7 mouse cellular contexts compared by ENCODE assay signal in genomic region chr4:59437990-59438854, GRCm38 (mm10). TPM values are rescaled to one million over a fixed set of nuclear protein-coding genes. Genes with fewer than 3 reads are reported as not detected.
DNase-seq lines count a peak whose midpoint lies in the region; ATAC-seq lines count a peak whose summit lies in the region.

Gene Susd1, minus strand, starts transcription at chr4:59438633.

- H3K9ac ChIP-seq in embryonic facial prominence, embryonic 13.5 days, result peak within 1 kb of the TSS; percentile 83
- peak within 1 kb of the TSS; percentile 65 for H3K9ac ChIP-seq in limb, embryonic 15.5 days
- H3K9ac ChIP-seq in midbrain, embryonic 15.5 days, result peak within 1 kb of the TSS; percentile 62

- peaks cover 11% of the 10 kb centered on the region for H3K4me1 ChIP-seq in embryonic facial prominence, embryonic 13.5 days
- H3K4me1 ChIP-seq in limb, embryonic 15.5 days, result peaks cover 10% of the 10 kb centered on the region
- H3K4me1 ChIP-seq in midbrain, embryonic 15.5 days, result peaks cover 9% of the 10 kb centered on the region

- H3K4me3 ChIP-seq in embryonic facial prominence, embryonic 13.5 days, result peak within 1 kb of the TSS; percentile 68
- peak within 1 kb of the TSS; percentile 62 for H3K4me3 ChIP-seq in limb, embryonic 15.5 days
- H3K4me3 ChIP-seq in midbrain, embryonic 15.5 days, result peak within 1 kb of the TSS; percentile 69

- H3K9me3 ChIP-seq in embryonic facial prominence, embryonic 13.5 days, result 0 out of 2 replicates have a peak, but pooled peaks cover 4% of the 10 kb centered on the region
- H3K9me3 ChIP-seq in limb, embryonic 15.5 days, result no peaks in the 10 kb centered on the region
- no peaks in the 10 kb centered on the region; the same call in 1 of the 2 replicates for H3K9me3 ChIP-seq in midbrain, embryonic 15.5 days

- H3K27me3 ChIP-seq in embryonic facial prominence, embryonic 13.5 days, result peaks cover 44% of the 10 kb centered on the region
- H3K27me3 ChIP-seq in limb, embryonic 15.5 days, result peaks cover 12% of the 10 kb centered on the region; the same call in 1 of the 2 replicates
- peaks cover 20% of the 10 kb centered on the region for H3K27me3 ChIP-seq in midbrain, embryonic 15.5 days (replicated peaks)

- H3K36me3 ChIP-seq in embryonic facial prominence, embryonic 13.5 days, result no peaks in the 10 kb centered on the region
- H3K36me3 ChIP-seq in limb, embryonic 15.5 days, result no peaks in the 10 kb centered on the region
- no peaks in the 10 kb centered on the region for H3K36me3 ChIP-seq in midbrain, embryonic 15.5 days (replicated peaks)

- WGBS in embryonic facial prominence, embryonic 13.5 days, result under 1% methylated on average over 71 of the region's 75 CpGs
- WGBS in limb, embryonic 15.5 days, result 1% methylated on average over 71 of the region's 75 CpGs
- under 1% methylated on average over 75 of the region's 75 CpGs for WGBS in midbrain, embryonic 15.5 days

- 0 out of 2 replicates have a peak within 1 kb of the TSS, but pooled peaks have one; percentile 22 for H3K27ac ChIP-seq in embryonic facial prominence, embryonic 13.5 days
- peak within 1 kb of the TSS; percentile 68; the same call in 1 of the 2 replicates for H3K27ac ChIP-seq in limb, embryonic 15.5 days
- H3K27ac ChIP-seq in midbrain, embryonic 15.5 days, result no peak within 1 kb of the TSS; the same call in 1 of the 2 replicates

- peak within 1 kb of the TSS; percentile 100 for H3K4me2 ChIP-seq in embryonic facial prominence, embryonic 13.5 days
- H3K4me2 ChIP-seq in limb, embryonic 15.5 days, result peak within 1 kb of the TSS; percentile 100
- H3K4me2 ChIP-seq in midbrain, embryonic 15.5 days, result peak within 1 kb of the TSS; percentile 100

- peak; percentile 77 for ATAC-seq in embryonic facial prominence, embryonic 13.5 days (ENCODE audit: insufficient number of reproducible peaks, insufficient read depth, low FRiP score, low TSS enrichment, low read depth)
- no peak for ATAC-seq in limb, embryonic 15.5 days (ENCODE audit: insufficient number of reproducible peaks, low FRiP score, low TSS enrichment, low read depth)
- peak; percentile 93 for ATAC-seq in midbrain, embryonic 15.5 days (replicated peaks)

- peak; percentile 55 for DNase-seq in adrenal gland, adult 8-10 months
- DNase-seq in heart, adult 9 months (ENCODE audit: low spot score in 2 of 2), result peak; percentile 21 to 32
- peak; percentile 66 to 71 for DNase-seq in kidney, adult 8-10 months
- peak; percentile 77 to 84 for DNase-seq in spleen, postnatal 10 days (ENCODE audit: low spot score in 2 of 2)

RNA-seq across cellular contexts. Expression of gene Susd1, which starts in this region (rescaled TPM):
- total RNA-seq in adrenal gland, adult 8-10 months (2022), result 1 to 10 TPM; 3.7 to 7.8 (median 4.9) TPM
- 2.5 and 3.3 TPM in 2 replicates for polyA plus RNA-seq in embryonic facial prominence, embryonic 13.5 days (2015; fragmentation: Nextera tagmentation; extraction: Ambion mirVana)
- 2.1 and 3.9 TPM in 2 replicates for polyA plus RNA-seq in limb, embryonic 15.5 days (2015; fragmentation: Nextera tagmentation; extraction: Ambion mirVana)
- polyA plus RNA-seq in midbrain, embryonic 15.5 days (2015; fragmentation: Nextera tagmentation; extraction: Ambion mirVana), result 0.96 and 1.1 TPM in 2 replicates

Comparison
In these comparisons a context has a peak if more than half of its experiments do, and no peak if none do; other contexts are left out.
1. DNase-seq: peak in every context shown above with its lines; median percentile 80 in spleen, postnatal 10 days; 68 in kidney, adult 8-10 months; 55 in adrenal gland, adult 8-10 months; 26 in heart, adult 9 months.